Mouse (Mus musculus): ENCODE measurements around the gene Arl13b. TPM values are rescaled to one million over a fixed set of nuclear protein-coding genes. Genes with fewer than 3 reads are reported as not detected.

Arl13b gene
- polyA plus RNA-seq, 1 experiment, result 0.11 TPM

- no peaks in the 10 kb centered on the region for H3K9me3 ChIP-seq (ENCODE audit: control insufficient read depth, low read length)
- peaks cover 24% of the 10 kb centered on the region for H3K4me1 ChIP-seq (ENCODE audit: control insufficient read depth)
- no peaks in the 10 kb centered on the region for H3K27me3 ChIP-seq (ENCODE audit: control insufficient read depth)
- H3K4me3 ChIP-seq (replicated peaks), result no peak overlapping the region
- TF ChIP-seq TAL1 (IDR thresholded peaks at IDR 0.05; ENCODE audit: low read length) (no peak), GATA1 (IDR thresholded peaks at IDR 0.05; ENCODE audit: low read length) (no peak)
- H3K36me3 ChIP-seq (ENCODE audit: control insufficient read depth), result no peaks in the 10 kb centered on the region
Observed at GRCm38 (mm10) chr16:62832027-62832426, 14.8 kb downstream of the Arl13b start.

GRCm38 (mm10) chr16:62826156-62827001 lies 20.5 kb downstream of the Arl13b start:
- no peaks in the 10 kb centered on the region for H3K9me3 ChIP-seq (ENCODE audit: control insufficient read depth, low read length)
- H3K4me1 ChIP-seq (ENCODE audit: control insufficient read depth), result no peaks in the 10 kb centered on the region
- no peaks in the 10 kb centered on the region for H3K36me3 ChIP-seq (ENCODE audit: control insufficient read depth)
- TF ChIP-seq GATA1 (IDR thresholded peaks at IDR 0.05; ENCODE audit: low read length), result no peak
- TF ChIP-seq TAL1 (IDR thresholded peaks at IDR 0.05; ENCODE audit: low read length), result no peak
- H3K27me3 ChIP-seq (ENCODE audit: control insufficient read depth), result no peaks in the 10 kb centered on the region
- no peak overlapping the region for H3K4me3 ChIP-seq (replicated peaks)

- Histone ChIP-seq H3K4me3 (replicated peaks) (no peak overlapping the region), H3K36me3 (ENCODE audit: control insufficient read depth) (no peaks in the 10 kb centered on the region), H3K27me3 (ENCODE audit: control insufficient read depth) (no peaks in the 10 kb centered on the region), H3K4me1 (ENCODE audit: control insufficient read depth) (no peaks in the 10 kb centered on the region), H3K9me3 (ENCODE audit: control insufficient read depth, low read length) (no peaks in the 10 kb centered on the region)
- TF ChIP-seq TAL1 (IDR thresholded peaks at IDR 0.05; ENCODE audit: low read length) (no peak), GATA1 (IDR thresholded peaks at IDR 0.05; ENCODE audit: low read length) (no peak)
Observed at GRCm38 (mm10) chr16:62822472-62822871, 24.4 kb downstream of the Arl13b start.

GRCm38 (mm10) chr16:62814491-62814890 lies 32.3 kb downstream of the Arl13b start, which contains the start of gene Stx19:
Stx19 (plus strand) TSS chr16:62814676.
- no peak within 1 kb of the TSS for H3K4me3 ChIP-seq (replicated peaks)
- H3K36me3 ChIP-seq (ENCODE audit: control insufficient read depth), result no peaks in the 10 kb centered on the region
- no peaks in the 10 kb centered on the region for H3K27me3 ChIP-seq (ENCODE audit: control insufficient read depth)
- H3K4me1 ChIP-seq (ENCODE audit: control insufficient read depth), result peaks cover 5% of the 10 kb centered on the region
- TF ChIP-seq TAL1 (IDR thresholded peaks at IDR 0.05; ENCODE audit: low read length) (no peak), GATA1 (IDR thresholded peaks at IDR 0.05; ENCODE audit: low read length) (no peak)
- no peaks in the 10 kb centered on the region for H3K9me3 ChIP-seq (ENCODE audit: control insufficient read depth, low read length)

- Histone ChIP-seq H3K27me3 (ENCODE audit: control insufficient read depth) (no peaks in the 10 kb centered on the region), H3K4me3 (replicated peaks) (no peak overlapping the region), H3K36me3 (ENCODE audit: control insufficient read depth) (no peaks in the 10 kb centered on the region), H3K4me1 (ENCODE audit: control insufficient read depth) (peaks cover 5% of the 10 kb centered on the region), H3K9me3 (ENCODE audit: control insufficient read depth, low read length) (no peaks in the 10 kb centered on the region)
- TF ChIP-seq GATA1 (IDR thresholded peaks at IDR 0.05; ENCODE audit: low read length) (no peak), TAL1 (IDR thresholded peaks at IDR 0.05; ENCODE audit: low read length) (no peak)
Observed at GRCm38 (mm10) chr16:62813790-62814189, 33.0 kb downstream of the Arl13b start.

- Histone ChIP-seq H3K9me3 (ENCODE audit: control insufficient read depth, low read length) (no peaks in the 10 kb centered on the region), H3K27me3 (ENCODE audit: control insufficient read depth) (no peaks in the 10 kb centered on the region), H3K36me3 (ENCODE audit: control insufficient read depth) (no peaks in the 10 kb centered on the region), H3K4me1 (ENCODE audit: control insufficient read depth) (peaks cover 11% of the 10 kb centered on the region), H3K4me3 (replicated peaks) (no peak overlapping the region)
- TF ChIP-seq GATA1 (IDR thresholded peaks at IDR 0.05; ENCODE audit: low read length) (no peak), TAL1 (IDR thresholded peaks at IDR 0.05; ENCODE audit: low read length) (no peak)
Observed at GRCm38 (mm10) chr16:62810855-62811254, 36.0 kb downstream of the Arl13b start.

- no peak for TF ChIP-seq GATA1 (IDR thresholded peaks at IDR 0.05; ENCODE audit: low read length)
- no peak for TF ChIP-seq TAL1 (IDR thresholded peaks at IDR 0.05; ENCODE audit: low read length)
- Histone ChIP-seq H3K36me3 (ENCODE audit: control insufficient read depth) (peaks cover 5% of the 10 kb centered on the region), H3K27me3 (ENCODE audit: control insufficient read depth) (no peaks in the 10 kb centered on the region), H3K4me3 (replicated peaks) (no peak overlapping the region), H3K9me3 (ENCODE audit: control insufficient read depth, low read length) (no peaks in the 10 kb centered on the region), H3K4me1 (ENCODE audit: control insufficient read depth) (peaks cover 11% of the 10 kb centered on the region)
Observed at GRCm38 (mm10) chr16:62807249-62807979, 39.4 kb downstream of the Arl13b start.

- H3K9me3 ChIP-seq (ENCODE audit: control insufficient read depth, low read length), result no peaks in the 10 kb centered on the region
- H3K4me1 ChIP-seq (ENCODE audit: control insufficient read depth), result peaks cover 5% of the 10 kb centered on the region
- no peak overlapping the region for H3K4me3 ChIP-seq (replicated peaks)
- TF ChIP-seq GATA1 (IDR thresholded peaks at IDR 0.05; ENCODE audit: low read length), result no peak
- no peak for TF ChIP-seq TAL1 (IDR thresholded peaks at IDR 0.05; ENCODE audit: low read length)
- H3K36me3 ChIP-seq (ENCODE audit: control insufficient read depth), result peaks cover 11% of the 10 kb centered on the region
- H3K27me3 ChIP-seq (ENCODE audit: control insufficient read depth), result no peaks in the 10 kb centered on the region
Observed at GRCm38 (mm10) chr16:62804621-62805020, 42.2 kb downstream of the Arl13b start.

- peaks cover 11% of the 10 kb centered on the region for H3K36me3 ChIP-seq (ENCODE audit: control insufficient read depth)
- no peaks in the 10 kb centered on the region for H3K27me3 ChIP-seq (ENCODE audit: control insufficient read depth)
- H3K4me3 ChIP-seq (replicated peaks), result no peak overlapping the region
- no peaks in the 10 kb centered on the region for H3K9me3 ChIP-seq (ENCODE audit: control insufficient read depth, low read length)
- H3K4me1 ChIP-seq (ENCODE audit: control insufficient read depth), result no peaks in the 10 kb centered on the region; the same call in 1 of the 2 replicates
- TF ChIP-seq GATA1 (IDR thresholded peaks at IDR 0.05; ENCODE audit: low read length) (no peak), TAL1 (IDR thresholded peaks at IDR 0.05; ENCODE audit: low read length) (no peak)
Observed at GRCm38 (mm10) chr16:62799839-62800238, 47.0 kb downstream of the Arl13b start.
